Mouse (Mus musculus) thymus, postnatal 14 days (tissue): ENCODE measurements at regions not wholly inside any gene's neighbourhood (a gene's known extent, or its start where the extent isn't known, plus 50 kb on each side); places are given as distances from the start of the nearest gene placed in this dataset.
A peak's percentile ranks its signal among the peaks of the same experiment; 100 is the strongest.

Experiments
- DNase-seq: peaks from one replicate; pipeline ENCODE4 v3.0.0; 2021

DNA sequence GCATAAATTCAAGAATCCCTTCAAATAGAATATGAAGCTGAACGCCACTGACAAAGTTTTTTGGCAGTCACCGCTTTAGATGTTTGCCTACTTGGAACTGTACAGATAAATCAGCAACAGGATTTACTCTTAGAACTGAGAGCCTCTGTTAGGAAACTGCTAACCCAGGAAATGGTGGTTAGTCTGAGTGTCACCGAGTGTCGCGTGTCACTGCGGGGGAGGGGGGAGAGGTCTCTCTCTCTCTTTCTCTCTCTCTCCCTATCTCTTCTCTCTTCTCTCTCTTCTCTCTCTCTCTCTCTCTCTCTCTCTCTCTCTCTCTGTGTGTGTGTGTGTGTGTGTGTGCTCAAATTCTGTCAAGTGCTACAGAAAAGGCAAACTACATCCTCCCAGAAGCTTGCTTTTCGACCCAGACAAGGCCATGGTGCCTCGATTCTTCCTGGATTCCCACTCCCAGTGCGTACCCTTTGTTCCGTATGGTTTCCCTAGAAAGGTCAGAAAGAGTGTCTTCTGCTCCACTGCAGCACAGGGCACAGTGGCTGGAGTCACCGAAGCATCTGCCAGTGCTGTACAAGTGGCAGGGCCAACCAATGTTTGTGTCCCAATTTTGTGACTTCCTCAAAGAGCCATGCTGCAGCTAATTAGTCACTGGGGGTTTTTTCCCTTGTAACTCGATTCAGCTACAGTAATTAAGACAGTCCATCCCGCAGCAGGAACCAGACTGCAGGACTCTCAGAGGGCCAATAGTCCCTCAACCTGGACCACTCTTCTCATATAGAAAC lies 87.0 kb downstream of the Cog6 start:
- DNase-seq = peak; percentile 79

- peak; percentile 63 for DNase-seq
Measured at GRCm38 (mm10) chr3:52927361-52927841, 89.6 kb downstream of the Cog6 start.

GRCm38 (mm10) chr3:52926549-52926948 lies 90.5 kb downstream of the Cog6 start:
- DNase-seq = peak; percentile 26

DNA sequence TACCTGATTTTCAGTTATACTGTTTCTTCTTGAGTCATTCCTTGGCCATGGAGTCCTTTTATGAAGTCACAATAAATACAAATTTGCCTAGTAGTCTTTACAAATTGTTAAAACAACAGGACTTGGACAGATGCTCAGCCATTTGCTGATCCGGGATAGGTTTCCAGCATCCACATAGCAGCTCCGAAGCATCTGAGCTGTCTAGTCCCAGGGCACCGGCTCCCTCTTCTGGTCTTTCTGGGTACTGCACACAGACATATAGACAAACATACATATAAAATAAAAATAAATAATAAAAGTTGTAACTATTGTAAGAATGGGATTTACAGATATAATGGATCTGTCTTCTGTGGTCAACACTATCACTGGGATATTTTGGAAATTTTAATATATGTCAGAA lies 91.8 kb downstream of the Cog6 start:
- DNase-seq = peak; percentile 64

DNA sequence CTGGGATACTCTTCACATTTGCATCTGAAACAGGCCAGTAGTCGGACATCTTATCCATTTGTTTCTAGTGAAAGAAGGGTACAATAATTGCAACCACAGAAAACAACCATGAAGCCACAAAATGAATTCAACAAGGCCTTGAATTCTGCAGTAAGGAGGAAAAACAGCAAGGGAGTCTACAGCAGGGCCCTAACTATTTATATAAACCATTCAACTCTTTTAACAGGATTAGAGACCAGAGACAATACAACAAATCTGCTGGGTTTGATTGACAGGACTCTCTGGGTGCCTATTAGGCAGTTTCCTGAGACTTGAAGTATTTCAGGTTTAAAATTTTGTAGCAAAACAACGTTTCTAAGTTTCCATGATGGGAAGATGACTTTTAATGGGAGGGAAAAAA lies 92.4 kb downstream of the Cog6 start:
- no peak for DNase-seq

DNA sequence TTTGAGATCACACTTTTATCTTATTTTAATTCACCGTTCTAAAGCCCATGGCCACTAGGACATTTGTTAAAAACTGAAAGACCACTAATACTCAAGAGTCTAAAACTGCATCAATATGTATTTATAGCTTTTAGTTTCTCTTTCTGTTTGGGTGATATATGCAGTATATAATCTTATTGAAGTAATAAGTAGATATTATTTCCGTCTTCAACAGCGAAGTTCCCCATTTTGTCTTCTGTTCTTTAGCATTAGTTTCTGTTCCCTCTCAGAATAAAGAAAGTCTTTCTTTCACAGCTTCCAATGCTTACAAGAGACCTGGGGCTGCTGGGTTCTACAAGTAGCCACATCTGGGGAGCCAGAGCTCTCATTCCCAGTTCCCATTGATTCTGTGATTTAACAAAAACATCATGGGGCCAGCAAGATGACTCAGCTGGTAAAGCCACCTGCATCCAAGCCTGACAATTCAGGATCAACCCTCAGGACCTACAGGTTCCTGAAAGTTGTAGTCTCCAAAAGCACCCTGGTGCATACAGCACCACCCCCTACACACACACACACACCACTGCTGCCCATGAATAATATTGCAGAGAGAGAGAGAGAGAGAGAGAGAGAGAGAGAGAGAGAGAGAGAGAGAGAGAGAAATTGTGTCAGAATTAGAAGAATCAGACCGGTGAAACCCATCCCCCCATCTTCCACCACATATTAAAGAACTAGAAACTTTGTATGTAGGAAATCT lies 93.0 kb downstream of the Cog6 start:
- no peak for DNase-seq

DNA sequence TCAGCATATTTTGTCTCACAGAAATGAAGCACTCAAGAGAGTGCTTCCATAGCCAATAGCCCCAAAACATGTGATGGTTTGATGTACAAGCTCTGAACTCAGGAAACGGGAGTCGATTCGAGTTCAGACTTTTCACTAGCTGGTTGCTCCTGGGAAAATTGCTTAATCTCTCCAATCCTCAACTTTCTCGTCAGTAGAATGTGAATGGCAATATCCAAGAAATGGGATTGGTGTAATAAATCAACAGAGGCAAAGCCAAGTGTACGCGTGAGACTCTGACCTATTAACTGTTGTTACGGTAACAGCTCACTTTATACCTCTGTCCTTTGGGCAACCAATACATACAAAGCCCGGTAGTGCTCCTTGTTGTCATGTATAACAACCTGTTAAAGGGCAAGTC lies 94.6 kb downstream of the Cog6 start:
- DNase-seq = no peak

GRCm38 (mm10) chr3:52906823-52907564 lies 110.0 kb downstream of the Cog6 start:
- DNase-seq = peak; percentile 54

GRCm38 (mm10) chr3:52904028-52904427 lies 113.0 kb downstream of the Cog6 start:
- DNase-seq = no peak

GRCm38 (mm10) chr3:52897665-52898064 lies 119.4 kb downstream of the Cog6 start:
- no peak for DNase-seq

DNA sequence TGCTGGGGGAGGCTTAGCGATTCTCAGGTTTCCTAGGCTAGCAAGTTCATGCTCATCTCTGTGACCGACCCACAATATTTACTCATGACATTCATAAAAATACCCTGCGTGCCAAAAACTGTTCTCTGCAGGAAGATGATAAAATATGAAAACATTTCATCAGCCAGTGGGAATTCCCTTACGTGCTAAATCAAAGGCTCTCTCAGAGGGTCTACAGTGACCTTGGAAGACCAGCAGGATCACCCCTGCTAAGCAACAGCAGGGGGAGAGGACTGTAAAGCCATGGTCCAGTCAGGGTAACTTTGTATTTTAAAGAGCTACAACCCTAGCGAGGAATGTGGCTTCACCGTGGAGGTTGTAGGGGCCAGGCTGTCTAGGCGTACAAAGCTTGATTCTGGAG lies 120.6 kb downstream of the Cog6 start:
- no peak for DNase-seq

- no peak for DNase-seq
Measured at GRCm38 (mm10) chr3:52895751-52896150, 121.3 kb downstream of the Cog6 start.

DNA sequence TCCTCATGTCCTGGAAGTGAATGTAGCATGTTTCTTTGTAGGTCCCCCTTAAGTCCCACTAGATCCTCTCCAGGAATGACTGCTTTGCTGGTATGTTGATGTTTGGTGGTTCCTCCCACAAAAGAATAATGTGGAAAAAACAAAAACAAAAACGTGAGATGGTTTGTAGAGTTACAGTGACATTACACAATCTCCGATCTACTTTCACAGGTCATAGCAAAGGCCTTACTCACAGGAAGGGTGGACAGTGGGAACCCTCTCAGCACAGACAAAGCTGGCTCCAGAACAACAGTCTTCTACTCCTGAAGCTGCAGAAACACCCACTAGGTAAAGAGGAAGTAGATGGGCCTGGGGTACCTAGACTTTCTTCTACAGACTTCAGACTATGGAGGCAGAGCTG lies 122.2 kb downstream of the Cog6 start:
- DNase-seq = no peak

GRCm38 (mm10) chr3:52889156-52889715 lies 127.8 kb downstream of the Cog6 start:
- DNase-seq = no peak

GRCm38 (mm10) chr3:52881981-52882380 lies 135.1 kb downstream of the Cog6 start:
- DNase-seq = no peak

- DNase-seq = no peak
Measured at GRCm38 (mm10) chr3:52881139-52881538, 135.9 kb downstream of the Cog6 start.

DNA sequence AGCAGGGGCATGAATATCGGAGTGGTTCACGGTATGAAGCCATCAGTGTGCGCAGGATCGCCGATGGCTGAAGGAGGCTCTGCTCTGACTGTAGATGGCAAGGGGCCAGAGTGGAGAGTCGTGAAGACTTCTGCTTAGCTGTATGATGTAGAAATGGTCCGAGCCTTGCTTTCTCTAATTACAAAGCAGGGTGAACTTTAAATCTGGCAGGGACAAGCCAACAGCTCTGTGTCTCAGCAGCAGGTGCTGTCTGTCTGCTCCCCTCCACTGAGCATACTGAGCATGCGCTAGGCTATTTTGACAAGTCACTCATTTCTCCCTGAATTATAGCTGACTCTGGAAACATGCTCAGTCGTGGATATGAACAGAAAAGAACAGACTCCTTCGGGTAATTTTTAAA lies 137.3 kb downstream of the Cog6 start:
- DNase-seq = no peak

DNA sequence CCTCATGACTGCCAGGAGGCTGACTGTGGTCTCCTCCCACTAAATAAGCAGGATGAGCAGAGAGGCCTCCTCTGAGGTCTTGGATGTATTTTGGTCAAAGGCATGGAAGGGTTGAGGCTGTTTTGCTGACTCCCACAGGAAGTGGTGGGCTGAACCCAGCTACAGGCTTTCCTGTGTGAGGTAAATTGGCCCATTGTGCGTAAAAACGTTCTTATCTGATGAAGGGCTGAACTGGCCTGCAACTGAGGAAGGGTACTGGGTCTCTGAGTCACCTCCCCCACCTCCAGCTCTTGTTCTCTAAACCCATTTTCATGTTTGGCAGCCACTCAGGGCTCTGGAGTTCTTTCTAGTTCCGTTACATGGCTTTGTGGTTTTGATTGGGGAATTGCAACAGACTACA lies 138.7 kb downstream of the Cog6 start:
- DNase-seq = peak; percentile 58

DNA sequence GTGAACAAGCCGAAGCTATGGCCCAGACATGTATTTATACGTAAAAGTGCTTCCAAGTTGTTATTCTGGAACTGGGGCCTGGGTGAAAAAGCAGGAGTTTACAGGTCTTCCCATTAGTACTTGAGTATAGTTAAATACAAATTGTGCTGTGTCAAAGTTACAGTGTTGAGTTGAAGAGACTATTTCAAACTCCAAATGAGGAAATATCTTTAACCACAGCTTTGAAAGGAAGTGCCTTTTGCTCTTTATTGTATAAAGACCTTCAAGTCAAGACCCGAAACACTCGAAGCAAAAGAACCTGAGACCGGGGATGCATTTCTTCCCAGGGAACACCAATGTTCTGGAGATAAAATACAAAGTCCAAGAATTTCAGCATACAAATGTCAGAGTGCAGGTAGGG lies 144.8 kb downstream of the Cog6 start:
- no peak for DNase-seq

- no peak for DNase-seq
Measured at GRCm38 (mm10) chr3:52863146-52863849, 153.7 kb downstream of the Cog6 start.

DNA sequence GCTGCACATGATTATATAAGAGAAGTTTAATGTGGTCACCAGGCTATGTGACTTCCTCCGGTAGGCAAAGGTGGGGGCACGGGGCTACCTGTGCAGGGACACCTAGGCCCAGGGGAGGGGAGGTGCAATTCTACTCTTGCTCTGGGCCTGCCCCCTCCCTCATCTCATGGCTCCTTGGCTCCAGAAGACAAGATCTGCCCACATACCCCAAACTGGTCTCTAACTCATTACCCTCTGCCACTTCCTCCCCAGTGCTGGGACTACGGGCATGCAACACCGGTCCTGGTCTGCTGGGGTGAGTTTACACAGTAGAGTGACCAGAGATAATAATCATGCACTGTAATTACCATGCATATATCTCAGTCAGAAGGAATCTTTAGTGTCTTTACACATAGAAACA lies 155.0 kb downstream of the Cog6 start:
- no peak for DNase-seq

- no peak for DNase-seq
Measured at GRCm38 (mm10) chr3:52861538-52861937, 155.5 kb downstream of the Cog6 start.

GRCm38 (mm10) chr3:52859848-52860247 lies 157.2 kb downstream of the Cog6 start:
- no peak for DNase-seq
